Mouse (Mus musculus): Measurements from ENCODE around the gene Hoxd9.

DNA sequence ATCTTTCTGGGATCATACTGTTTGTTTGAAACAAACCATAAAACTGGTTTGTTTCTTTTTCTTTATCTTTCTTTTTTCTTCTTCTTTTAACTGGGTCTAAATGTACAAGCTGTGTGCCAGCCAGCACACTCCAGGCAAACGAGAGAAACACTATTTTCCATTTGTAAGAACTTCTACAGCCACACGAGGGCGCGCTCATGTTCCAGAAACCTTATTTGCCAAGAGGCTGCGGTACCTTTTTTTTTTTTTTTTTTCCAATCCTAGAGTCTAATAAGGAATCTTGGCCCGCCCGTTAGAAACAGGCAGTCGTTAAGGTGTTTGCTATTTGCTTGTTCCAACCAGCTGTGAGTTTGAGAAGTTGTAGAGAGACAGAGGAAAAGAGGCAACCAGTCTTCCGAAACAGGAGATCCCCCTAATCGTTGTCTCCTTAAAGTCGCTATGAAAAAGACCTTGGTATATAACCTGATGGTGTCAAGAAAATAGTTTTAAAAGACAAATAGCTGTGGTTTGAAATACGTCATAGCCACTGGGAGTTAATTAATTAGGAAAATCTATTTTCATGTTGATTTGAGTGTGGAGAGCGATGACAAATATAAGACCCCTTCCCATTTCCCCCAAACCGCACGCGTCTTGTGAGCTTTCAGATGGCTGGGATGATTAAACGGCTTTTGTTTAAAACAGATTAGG lies 11.1 kb upstream of the Hoxd9 start:
- no peak for TF ChIP-seq CTCF (IDR thresholded peaks at IDR 0.05; ENCODE audit: borderline replicate concordance, control insufficient read depth, extremely low read depth, insufficient read depth, low read length, poor library complexity)
- no peak for TF ChIP-seq POLR2A (IDR thresholded peaks at IDR 0.05; ENCODE audit: control insufficient read depth, extremely low read depth, insufficient read depth, low read length, poor library complexity)

All from thymus, adult 2 months (tissue).